Mouse (Mus musculus) myocyte (in vitro differentiated cells): ENCODE measurements around the gene Itga6.

Experiments used
- MYOD1 ChIP-seq, 3 experiments: IDR thresholded peaks; one replicate each; pipeline ENCODE4 v1.6.1; 2011; ENCODE audit warnings: control low read depth in 2 of 3, low read depth in 2 of 3, mild to moderate bottlenecking in 2 of 3, moderate library complexity in 1 of 3; ENCODE audit not compliant: insufficient read length in 2 of 3, control insufficient read depth in 1 of 3
- POLR2A ChIP-seq: IDR thresholded peaks from one replicate; pipeline ENCODE4 v1.6.1; 2011; ENCODE audit warnings: low read depth, mild to moderate bottlenecking, control low read depth, moderate library complexity; ENCODE audit not compliant: insufficient read length
- TCF3 ChIP-seq: IDR thresholded peaks from one replicate; pipeline ENCODE4 v1.6.1; 2011; ENCODE audit warnings: low read depth, control low read depth; ENCODE audit not compliant: insufficient read length
- USF1 ChIP-seq: IDR thresholded peaks from one replicate; pipeline ENCODE4 v1.6.1; 2011; ENCODE audit warnings: low read depth, mild to moderate bottlenecking, control low read depth, moderate library complexity

GRCm38 (mm10) chr2:71899886-71900285, 154.5 kb downstream of the Itga6 start:
- no peak for TF ChIP-seq POLR2A
- no peak for TF ChIP-seq TCF3
- TF ChIP-seq MYOD1 (IDR thresholded peaks at IDR 0.05; ENCODE audit: control insufficient read depth in 1 of 3, insufficient read length in 2 of 3, low read depth in 2 of 3) = no peak
- TF ChIP-seq USF1 = no peak
